Mouse (Mus musculus): Measurements from ENCODE around the gene Tiprl.

GRCm38 (mm10) chr1:165193426-165193825 is 43.4 kb downstream of the Tiprl start:
- TF ChIP-seq CTCF (IDR thresholded peaks at IDR 0.05; ENCODE audit: low read depth, low read length), result no peak
- TF ChIP-seq TAL1 (conservative IDR thresholded peaks at IDR 0.05; ENCODE audit: low read depth, low read length), result no peak
- no peak for TF ChIP-seq GATA1 (IDR thresholded peaks at IDR 0.05; ENCODE audit: borderline replicate concordance, low read length)
